Mouse (Mus musculus) limb, embryonic 12.5 days (tissue): ENCODE results near the gene Nptxr. TPM values are rescaled to one million over a fixed set of nuclear protein-coding genes. Genes with fewer than 3 reads are reported as not detected.

ENCODE experiments used
- polyA plus RNA-seq: library from polyadenylated mRNA; unstranded; fragments of >200 nt; fragmentation: Nextera tagmentation; extraction: Ambion mirVana; gene quantifications from 2 replicates; pipeline ENCODE4 v1.2.1, GENCODE M21; 2016

Gene Nptxr
- polyA plus RNA-seq, 1 experiment from 2014 or later: 2.0 TPM

Other genes with a start within 250 kb of the Nptxr start
- gene Dmc1, start 199.7 kb downstream of the Nptxr start, polyA plus RNA-seq: 2.0 and 2.1 TPM in 2 replicates
- 2.1 and 2.5 TPM in 2 replicates for gene Fam227a, start 145.8 kb downstream of the Nptxr start, polyA plus RNA-seq
- 49.9 and 57.6 TPM in 2 replicates for gene Cby1, start 145.6 kb downstream of the Nptxr start, polyA plus RNA-seq
- gene Tomm22, start 133.9 kb downstream of the Nptxr start, polyA plus RNA-seq: 217 and 238 TPM in 2 replicates
- gene Josd1, start 116.8 kb downstream of the Nptxr start, polyA plus RNA-seq: 33.0 and 36.1 TPM in 2 replicates
- gene Gtpbp1, start 113.9 kb downstream of the Nptxr start, polyA plus RNA-seq: 42.6 and 47.2 TPM in 2 replicates
- gene Sun2, start 62.2 kb downstream of the Nptxr start, polyA plus RNA-seq: 6.1 and 6.6 TPM in 2 replicates
- 71.0 and 71.2 TPM in 2 replicates for gene Dnal4, start 26.9 kb downstream of the Nptxr start, polyA plus RNA-seq
- not detected in 2 replicates for gene Npcd, start 29.5 kb upstream of the Nptxr start, polyA plus RNA-seq
- gene Cbx6, start 29.9 kb upstream of the Nptxr start, polyA plus RNA-seq: 27.9 and 28.2 TPM in 2 replicates
- gene Apobec3, start 86.9 kb upstream of the Nptxr start, polyA plus RNA-seq: 11.0 and 11.8 TPM in 2 replicates
- gene Cbx7, start 166.4 kb upstream of the Nptxr start, polyA plus RNA-seq: 2.0 and 2.5 TPM in 2 replicates
- gene Pdgfb, start 210.2 kb upstream of the Nptxr start, polyA plus RNA-seq: 2.5 and 2.8 TPM in 2 replicates